Mouse (Mus musculus) forebrain, embryonic 13.5 days (tissue): ENCODE measurements at regions not wholly inside any gene's neighbourhood (a gene's known extent, or its start where the extent isn't known, plus 50 kb on each side); places are given as distances from the start of the nearest gene placed in this dataset.

ENCODE experiments used
- ATAC-seq: fragments of 200-750 bp; cut with Nextera tagmentation; 2 replicates; pipeline ENCODE4 v1.8.0; 2017
- H3K27ac ChIP-seq: fragments of 300-500 bp; sonication (generic); 2 replicates; pipeline ENCODE4 v1.5.1; 2015; ENCODE audit warnings: inconsistent platforms, mild to moderate bottlenecking, moderate library complexity
- H3K27me3 ChIP-seq: fragments of 300-500 bp; sonication (generic); 2 replicates; pipeline ENCODE4 v1.6.1; 2015; ENCODE audit warnings: mild to moderate bottlenecking, inconsistent platforms
- H3K36me3 ChIP-seq: fragments of 300-500 bp; sonication (generic); 2 replicates; pipeline ENCODE4 v1.6.1; 2015; ENCODE audit warnings: mild to moderate bottlenecking, inconsistent platforms; ENCODE audit not compliant: poor library complexity, severe bottlenecking
- H3K4me1 ChIP-seq: fragments of 300-500 bp; sonication (generic); 2 replicates; pipeline ENCODE4 v1.6.1; 2015; ENCODE audit warnings: inconsistent platforms
- H3K4me2 ChIP-seq: fragments of 300-500 bp; sonication (generic); 2 replicates; pipeline ENCODE4 v1.6.1; 2015; ENCODE audit warnings: inconsistent platforms, mild to moderate bottlenecking, moderate library complexity
- H3K4me3 ChIP-seq: fragments of 300-500 bp; sonication (generic); 2 replicates; pipeline ENCODE4 v1.5.1; 2015; ENCODE audit warnings: mild to moderate bottlenecking, inconsistent platforms
- H3K9ac ChIP-seq: fragments of 300-500 bp; sonication (generic); 2 replicates; pipeline ENCODE4 v1.6.1; 2015; ENCODE audit warnings: mild to moderate bottlenecking, inconsistent platforms
- H3K9me3 ChIP-seq: fragments of 300-500 bp; sonication (generic); replicated peaks from 2 replicates; pipeline ENCODE4 v1.6.1; 2016; ENCODE audit warnings: inconsistent platforms
- WGBS: fragments of 180-500 bp; shearing (Covaris S2); methylation state at CpG from one replicate; pipeline ENCODE4 v1.1.7; 2015; 5-methylcytosine and 5-hydroxymethylcytosine counted together

DNA sequence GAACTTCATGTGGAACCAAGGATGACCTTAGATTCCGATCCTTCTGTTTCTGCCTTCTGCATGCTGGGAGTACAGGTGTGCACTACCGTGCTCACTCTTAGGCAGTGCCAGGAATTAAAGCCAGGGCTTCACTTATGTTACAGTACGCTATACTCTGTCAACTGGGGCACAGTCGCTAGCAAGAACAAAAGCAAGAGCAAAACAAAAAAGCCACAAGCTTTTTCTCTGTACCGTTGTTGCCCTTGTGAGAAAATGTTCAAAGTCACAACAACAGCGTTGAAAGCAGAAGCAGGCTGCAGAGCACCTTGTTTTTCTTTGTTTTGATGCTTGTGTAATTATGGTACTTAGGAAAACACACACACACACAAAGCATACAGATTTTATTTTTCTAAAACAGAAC is 161.4 kb upstream of the Stt3b start:
- H3K36me3 ChIP-seq = no peaks in the 10 kb centered on the region
- H3K27ac ChIP-seq = no peak overlapping the region
- no peak overlapping the region for H3K4me2 ChIP-seq
- H3K4me1 ChIP-seq = no peaks in the 10 kb centered on the region
- 80% methylated on average over 6 of the region's 6 CpGs for WGBS
- no peaks in the 10 kb centered on the region for H3K27me3 ChIP-seq
- no peak overlapping the region for H3K4me3 ChIP-seq
- no peak overlapping the region for H3K9ac ChIP-seq
- no peak for ATAC-seq
- H3K9me3 ChIP-seq = no peaks in the 10 kb centered on the region

DNA sequence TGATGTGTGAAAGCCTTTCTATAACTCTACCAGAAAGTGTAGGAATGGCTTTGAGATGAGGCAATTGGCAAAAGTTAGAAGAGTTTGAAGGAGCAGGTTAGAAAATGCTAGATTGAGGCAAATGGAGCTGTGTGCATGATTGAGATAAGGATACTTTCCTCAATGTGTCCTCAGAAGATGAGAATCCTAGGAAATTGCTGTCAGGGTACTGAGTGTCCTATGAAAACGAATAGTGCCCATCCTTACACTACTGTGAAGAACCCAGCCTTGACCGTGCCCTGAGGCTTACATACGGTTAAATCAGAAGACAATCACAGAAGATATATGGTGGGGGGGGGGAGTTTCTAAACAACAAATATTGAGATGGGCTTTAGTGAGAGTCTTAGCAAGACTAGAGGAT is 162.8 kb upstream of the Stt3b start:
- ATAC-seq = no peak

GRCm38 (mm10) chr9:115473847-115474246 is 163.6 kb upstream of the Stt3b start:
- no peaks in the 10 kb centered on the region for H3K4me1 ChIP-seq
- no peaks in the 10 kb centered on the region for H3K36me3 ChIP-seq
- no peak for ATAC-seq
- no peaks in the 10 kb centered on the region for H3K9me3 ChIP-seq
- no peaks in the 10 kb centered on the region for H3K27me3 ChIP-seq
- WGBS = 90% methylated on average over 5 of the region's 5 CpGs
- H3K4me2 ChIP-seq = no peak overlapping the region
- no peak overlapping the region for H3K4me3 ChIP-seq
- no peak overlapping the region for H3K9ac ChIP-seq
- H3K27ac ChIP-seq = no peak overlapping the region

More for the DNA sequence above, 162.8 kb upstream of the Stt3b start:
- Histone ChIP-seq H3K27ac (no peak overlapping the region), H3K4me1 (no peaks in the 10 kb centered on the region), H3K4me2 (no peak overlapping the region), H3K9ac (no peak overlapping the region), H3K4me3 (no peak overlapping the region), H3K36me3 (no peaks in the 10 kb centered on the region), H3K9me3 (no peaks in the 10 kb centered on the region), H3K27me3 (no peaks in the 10 kb centered on the region)
- 85% methylated on average over 3 of the region's 3 CpGs for WGBS

GRCm38 (mm10) chr9:115474342-115474741 is 164.1 kb upstream of the Stt3b start:
- 92% methylated on average over 8 of the region's 8 CpGs for WGBS
- Histone ChIP-seq H3K27me3 (no peaks in the 10 kb centered on the region), H3K4me2 (no peak overlapping the region), H3K27ac (no peak overlapping the region), H3K36me3 (no peaks in the 10 kb centered on the region), H3K9ac (no peak overlapping the region), H3K4me3 (no peak overlapping the region), H3K9me3 (no peaks in the 10 kb centered on the region), H3K4me1 (no peaks in the 10 kb centered on the region)
- ATAC-seq = no peak

DNA sequence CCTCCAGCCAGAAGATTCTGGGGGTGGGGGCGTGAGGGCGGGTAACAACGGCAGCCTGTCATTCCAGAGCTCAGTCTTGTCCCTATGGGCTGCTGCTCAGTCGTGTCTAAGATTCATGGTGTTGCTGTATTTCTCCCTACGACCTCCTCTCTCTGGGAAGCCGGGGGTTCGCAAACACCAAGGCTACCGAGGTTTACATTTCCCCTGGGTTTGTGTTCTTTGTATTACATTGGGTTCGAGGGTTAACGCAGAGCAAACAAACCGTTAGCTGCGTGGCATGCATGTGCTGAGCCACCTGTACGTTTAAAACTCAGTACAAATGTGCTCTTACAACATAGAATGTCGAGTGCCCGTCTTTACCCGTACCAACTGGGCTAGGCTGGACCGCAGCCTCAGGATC is 166.0 kb upstream of the Stt3b start:
- H3K4me2 ChIP-seq = no peak overlapping the region
- H3K4me1 ChIP-seq = no peaks in the 10 kb centered on the region
- H3K4me3 ChIP-seq = no peak overlapping the region
- H3K9me3 ChIP-seq = no peaks in the 10 kb centered on the region
- H3K27me3 ChIP-seq = no peaks in the 10 kb centered on the region
- ATAC-seq = no peak
- H3K9ac ChIP-seq = no peak overlapping the region
- H3K27ac ChIP-seq = no peak overlapping the region
- WGBS = 88% methylated on average over 17 of the region's 17 CpGs
- H3K36me3 ChIP-seq = no peaks in the 10 kb centered on the region

DNA sequence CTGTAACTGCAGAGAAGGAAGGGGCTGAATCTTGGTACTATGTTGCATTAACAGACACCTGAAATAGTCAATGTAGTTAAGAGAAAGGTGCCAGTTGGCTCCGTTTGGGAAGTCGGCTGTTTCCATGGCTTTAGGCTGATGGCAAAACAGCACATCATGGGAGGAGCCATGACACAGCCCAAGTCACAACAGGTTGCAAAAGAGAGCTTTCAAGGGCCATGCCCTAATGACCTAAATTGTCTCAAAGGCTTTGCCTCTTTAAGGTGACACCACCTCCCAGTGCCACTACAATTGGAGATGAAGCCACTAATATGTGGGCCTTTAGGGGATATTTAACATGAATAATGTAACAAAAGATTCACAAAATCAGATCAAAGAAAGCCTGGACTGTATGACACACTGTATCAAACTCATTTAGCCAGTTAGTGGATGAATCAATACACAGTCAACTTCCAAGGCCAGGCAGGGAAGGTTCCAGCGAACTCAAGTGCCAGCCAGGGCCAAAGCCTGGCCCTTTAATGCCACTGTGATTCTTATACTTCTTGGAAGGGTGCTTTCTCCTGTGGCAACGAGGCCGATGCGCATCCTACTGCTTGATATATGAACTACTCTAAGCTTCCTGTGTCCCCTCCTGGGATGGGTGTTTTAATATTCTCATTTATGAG is 167.5 kb upstream of the Stt3b start:
- 83% methylated on average over 6 of the region's 6 CpGs for whole genome bisulfite sequencing

DNA sequence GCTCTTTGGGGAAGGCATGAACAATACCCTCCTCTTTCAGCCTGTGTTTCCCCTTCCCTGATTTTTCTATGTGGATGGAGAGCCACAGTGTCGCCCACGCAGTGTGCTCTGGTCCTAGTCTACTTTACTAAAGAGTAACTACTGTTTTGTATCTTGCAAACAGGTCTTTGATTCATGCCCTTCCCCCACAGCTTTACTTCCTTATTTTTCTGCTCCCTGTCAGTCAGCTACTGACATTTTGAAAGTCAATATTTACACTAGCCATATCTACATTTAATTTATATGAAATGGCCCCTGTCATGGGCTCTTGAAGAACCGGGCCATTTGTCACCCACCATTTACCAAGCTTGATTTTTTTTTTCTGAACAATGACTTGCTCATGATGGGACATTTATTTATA is 168.7 kb upstream of the Stt3b start:
- H3K4me2 ChIP-seq = no peak overlapping the region
- no peak overlapping the region for H3K9ac ChIP-seq
- H3K4me1 ChIP-seq = no peaks in the 10 kb centered on the region
- WGBS = 78% methylated on average over 3 of the region's 3 CpGs
- H3K27ac ChIP-seq = no peak overlapping the region
- H3K27me3 ChIP-seq = no peaks in the 10 kb centered on the region
- ATAC-seq = no peak
- H3K36me3 ChIP-seq = no peaks in the 10 kb centered on the region
- H3K4me3 ChIP-seq = no peak overlapping the region
- H3K9me3 ChIP-seq = no peaks in the 10 kb centered on the region

More for the DNA sequence above, 167.5 kb upstream of the Stt3b start:
- Histone ChIP-seq H3K27ac (no peak overlapping the region), H3K4me2 (no peak overlapping the region), H3K27me3 (no peaks in the 10 kb centered on the region), H3K4me3 (no peak overlapping the region), H3K36me3 (no peaks in the 10 kb centered on the region), H3K9me3 (no peaks in the 10 kb centered on the region), H3K4me1 (no peaks in the 10 kb centered on the region), H3K9ac (no peak overlapping the region)
- ATAC-seq = no peak

DNA sequence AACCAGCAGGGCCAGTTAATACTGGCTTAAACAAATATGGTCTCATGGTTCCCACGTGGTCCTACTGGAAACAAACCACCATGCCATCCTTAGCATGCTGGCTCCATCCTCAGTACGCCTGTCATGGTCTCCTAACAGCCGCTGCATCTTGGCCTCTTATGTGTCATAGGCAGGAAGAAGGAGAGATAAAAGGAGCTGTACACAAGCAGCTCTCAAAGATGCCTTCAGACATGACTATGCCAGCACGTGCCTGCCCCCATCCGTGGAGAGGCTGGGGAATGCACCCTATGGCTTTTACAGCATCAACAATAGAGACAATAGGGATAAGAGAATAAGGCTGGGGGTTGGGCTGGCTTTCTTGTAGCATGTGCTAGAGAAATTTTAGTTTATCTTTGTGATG is 171.0 kb upstream of the Stt3b start:
- ATAC-seq = no peak
- H3K9ac ChIP-seq = no peak overlapping the region
- no peak overlapping the region for H3K27ac ChIP-seq
- 57% methylated on average over 5 of the region's 5 CpGs for WGBS
- no peaks in the 10 kb centered on the region for H3K9me3 ChIP-seq
- no peaks in the 10 kb centered on the region for H3K36me3 ChIP-seq
- H3K4me3 ChIP-seq = no peak overlapping the region
- H3K4me2 ChIP-seq = no peak overlapping the region
- H3K27me3 ChIP-seq = no peaks in the 10 kb centered on the region
- no peaks in the 10 kb centered on the region for H3K4me1 ChIP-seq

DNA sequence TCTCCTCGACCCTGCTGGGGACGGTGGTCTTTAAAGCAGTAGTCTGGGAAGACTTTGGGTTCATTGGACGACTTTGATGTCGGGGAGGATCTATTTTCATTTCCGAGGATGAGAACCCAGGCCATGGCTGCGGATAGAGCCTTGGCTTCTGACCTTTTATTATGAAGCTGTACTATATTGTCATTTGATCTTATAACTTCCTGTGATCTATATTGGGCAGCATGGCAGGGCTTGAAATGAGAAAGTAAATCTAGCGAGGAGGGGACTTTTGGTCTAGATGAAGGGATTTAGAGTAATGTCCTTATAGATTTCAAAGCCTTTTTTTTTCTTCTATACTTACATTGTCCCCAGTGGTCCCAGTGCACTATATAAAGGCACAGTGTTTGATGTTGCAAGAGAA is 172.8 kb upstream of the Stt3b start:
- WGBS = 86% methylated on average over 7 of the region's 7 CpGs
- Histone ChIP-seq H3K4me1 (no peaks in the 10 kb centered on the region), H3K27ac (no peak overlapping the region), H3K27me3 (no peaks in the 10 kb centered on the region), H3K4me3 (no peak overlapping the region), H3K36me3 (no peaks in the 10 kb centered on the region), H3K4me2 (no peak overlapping the region), H3K9me3 (no peaks in the 10 kb centered on the region), H3K9ac (no peak overlapping the region)
- no peak for ATAC-seq

- no peak overlapping the region for H3K4me2 ChIP-seq
- no peak overlapping the region for H3K9ac ChIP-seq
- H3K4me1 ChIP-seq = no peaks in the 10 kb centered on the region
- H3K9me3 ChIP-seq = no peaks in the 10 kb centered on the region
- H3K27ac ChIP-seq = no peak overlapping the region
- H3K36me3 ChIP-seq = no peaks in the 10 kb centered on the region
- ATAC-seq = no peak
- H3K4me3 ChIP-seq = no peak overlapping the region
- H3K27me3 ChIP-seq = no peaks in the 10 kb centered on the region
- WGBS = 69% methylated on average over 2 of the region's 2 CpGs
Measured at GRCm38 (mm10) chr9:115483721-115484120, 173.5 kb upstream of the Stt3b start.

GRCm38 (mm10) chr9:115484408-115484807 is 174.2 kb upstream of the Stt3b start:
- Histone ChIP-seq H3K27ac (no peak overlapping the region), H3K4me3 (no peak overlapping the region), H3K4me1 (no peaks in the 10 kb centered on the region), H3K4me2 (no peak overlapping the region), H3K36me3 (no peaks in the 10 kb centered on the region), H3K9me3 (no peaks in the 10 kb centered on the region), H3K9ac (no peak overlapping the region), H3K27me3 (no peaks in the 10 kb centered on the region)
- 93% methylated on average over 1 of the region's 1 CpGs for WGBS
- no peak for ATAC-seq

DNA sequence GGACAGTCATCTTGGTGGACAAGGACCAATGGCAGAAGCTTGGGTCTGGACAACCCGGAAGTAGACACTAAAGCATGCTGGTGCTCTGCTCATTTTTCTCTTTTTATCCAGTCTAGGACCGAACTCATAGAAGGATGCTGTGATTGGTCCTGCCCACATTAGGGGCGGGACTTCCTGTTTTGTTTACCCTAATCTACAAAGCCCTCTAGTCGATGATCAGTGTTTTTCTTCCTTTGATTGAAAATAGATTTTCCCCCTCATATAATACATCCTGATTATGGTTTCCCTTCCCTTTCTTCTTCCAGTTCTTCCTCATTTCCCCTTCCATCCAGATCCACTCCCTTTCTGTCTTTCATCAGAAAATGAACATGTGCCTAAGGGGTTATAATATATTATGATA is 175.0 kb upstream of the Stt3b start:
- 86% methylated on average over 4 of the region's 4 CpGs for WGBS
- Histone ChIP-seq H3K4me3 (no peak overlapping the region), H3K36me3 (no peaks in the 10 kb centered on the region), H3K9me3 (no peaks in the 10 kb centered on the region), H3K9ac (no peak overlapping the region), H3K27ac (no peak overlapping the region), H3K27me3 (no peaks in the 10 kb centered on the region), H3K4me1 (no peaks in the 10 kb centered on the region), H3K4me2 (no peak overlapping the region)
- no peak for ATAC-seq

DNA sequence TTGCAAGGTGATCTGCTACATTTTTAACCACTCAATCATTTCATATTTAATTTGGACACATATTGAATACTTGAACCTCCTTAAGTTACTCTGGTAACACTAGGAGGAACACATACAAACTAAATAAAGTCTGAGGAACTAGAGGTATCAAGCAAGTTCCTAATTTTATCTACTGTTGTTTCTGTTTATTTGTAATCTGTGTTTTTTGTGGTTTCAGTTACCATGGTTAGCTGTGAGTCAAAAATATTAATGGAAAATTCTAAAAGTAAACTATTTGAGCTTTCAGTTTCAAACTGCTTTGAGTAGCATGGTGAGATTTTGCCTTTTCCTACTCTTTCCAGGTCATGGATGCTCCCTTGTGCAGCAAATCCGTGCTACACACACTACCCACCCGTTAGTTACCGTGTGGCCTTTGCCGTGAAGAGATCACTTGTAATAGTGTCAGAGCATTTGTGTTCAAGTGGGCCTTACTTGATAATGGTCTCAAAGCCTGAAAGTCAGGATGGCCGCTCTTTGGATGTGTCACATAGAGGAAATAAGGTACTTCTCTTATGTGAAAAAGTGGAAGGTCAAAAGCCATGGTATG is 177.0 kb upstream of the Stt3b start:
- ATAC-seq = no peak
- Histone ChIP-seq H3K9me3 (no peaks in the 10 kb centered on the region), H3K9ac (no peak overlapping the region), H3K4me1 (no peaks in the 10 kb centered on the region), H3K36me3 (no peaks in the 10 kb centered on the region), H3K4me2 (no peak overlapping the region), H3K27ac (no peak overlapping the region), H3K4me3 (no peak overlapping the region), H3K27me3 (no peaks in the 10 kb centered on the region)
- 94% methylated on average over 5 of the region's 5 CpGs for WGBS
